Mouse (Mus musculus) CD4-positive, CD25-positive, alpha-beta regulatory T cell, adult 2 months (primary cell): ENCODE data around the gene Zfyve19.

ENCODE experiments used
- DNase-seq: peaks from one replicate; pipeline ENCODE4 v3.0.0-alpha.2; 2012; ENCODE audit warnings: low read depth, low spot score

Gene Zfyve19

DNA sequence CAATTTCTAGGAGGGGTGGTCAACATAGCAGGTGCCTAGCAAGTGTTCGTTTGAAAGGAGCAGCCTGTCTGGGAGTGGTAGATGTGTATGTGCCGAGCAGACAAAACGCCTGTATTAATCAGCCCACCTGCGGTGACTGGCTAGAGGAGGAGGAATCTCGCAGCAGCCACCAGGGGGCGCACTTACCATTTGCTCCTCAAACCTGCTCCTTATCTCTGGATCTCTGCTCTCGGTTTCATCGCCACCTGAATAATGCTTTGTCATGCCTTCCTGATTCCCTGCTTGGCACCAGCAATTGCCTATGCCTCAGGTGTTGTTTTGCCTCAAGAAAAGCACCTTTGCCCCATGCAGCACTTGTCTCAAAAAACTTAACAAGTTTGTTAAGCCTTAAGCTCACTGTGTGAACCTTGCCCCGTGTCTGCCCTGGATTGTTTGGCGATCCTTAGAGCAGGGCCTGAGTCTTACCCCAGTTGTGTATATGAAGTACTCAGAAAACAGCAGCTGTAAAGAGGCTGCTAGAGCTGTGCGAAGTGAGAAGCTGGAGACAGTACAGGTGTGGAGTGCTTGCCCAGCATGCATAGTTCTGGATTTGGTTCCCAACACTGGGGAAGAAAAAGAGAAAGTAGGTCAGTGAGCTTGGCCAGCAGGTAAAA lies 42.5 kb downstream of the Zfyve19 start:
- peak; percentile 93 for DNase-seq

DNA sequence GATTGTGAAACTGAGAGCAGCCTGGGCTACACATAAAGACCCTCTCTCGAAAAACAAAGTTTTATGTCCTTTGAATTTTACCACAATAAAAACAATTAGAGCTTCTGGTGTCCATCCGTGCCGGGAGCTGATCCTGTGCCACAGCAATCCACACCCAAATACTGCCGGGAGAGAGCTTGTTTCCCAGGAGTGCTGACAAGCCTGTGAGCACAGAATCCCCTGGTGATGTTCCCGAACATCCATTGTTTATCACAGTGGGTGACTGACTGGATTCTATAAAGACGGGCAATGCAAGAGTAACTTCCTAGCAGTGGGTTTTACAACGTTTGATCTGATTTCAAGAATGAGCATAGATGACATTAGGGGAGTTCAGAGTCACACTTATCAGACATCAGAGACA lies 46.6 kb downstream of the Zfyve19 start:
- DNase-seq = no peak

DNA sequence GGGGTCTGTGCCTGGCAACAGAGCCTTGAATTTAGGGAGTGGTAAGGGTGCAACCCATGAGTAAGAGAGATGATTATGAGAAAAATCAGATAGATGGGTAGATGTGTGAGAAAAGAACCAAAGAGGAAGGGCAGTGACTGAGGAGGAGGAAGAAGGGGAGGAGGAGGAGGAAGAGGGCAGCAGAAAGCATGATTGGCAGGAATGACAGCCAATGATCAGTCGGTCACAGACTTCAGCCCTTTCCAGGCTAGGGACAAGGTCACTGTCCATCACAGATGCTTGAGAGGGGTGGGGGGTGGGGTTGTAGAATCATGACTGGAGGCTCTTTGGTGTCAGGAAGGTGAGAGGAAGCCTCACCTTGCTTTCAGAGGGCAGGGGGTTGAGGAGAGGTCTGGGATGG lies 52.1 kb downstream of the Zfyve19 start:
- DNase-seq = no peak

DNA sequence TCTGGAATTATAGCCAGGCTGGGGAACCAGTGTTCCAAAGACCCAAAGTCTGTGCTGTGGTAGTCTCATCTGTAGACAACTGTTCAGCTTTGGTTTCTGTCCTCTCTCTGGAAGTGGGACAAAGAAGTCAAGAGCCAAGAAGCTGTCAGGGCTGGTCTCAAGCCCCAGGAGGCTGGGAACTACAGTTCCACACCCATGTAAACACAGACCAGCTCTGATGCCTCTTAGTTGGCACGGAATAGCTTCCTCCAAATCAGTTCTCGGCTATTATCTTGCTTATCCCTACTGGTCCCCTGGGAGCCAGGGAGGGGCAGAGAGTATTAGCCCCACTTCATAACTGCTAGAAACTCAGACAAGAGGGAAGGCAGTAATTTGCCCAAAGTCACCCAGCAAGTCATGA lies 52.9 kb downstream of the Zfyve19 start:
- no peak for DNase-seq

DNA sequence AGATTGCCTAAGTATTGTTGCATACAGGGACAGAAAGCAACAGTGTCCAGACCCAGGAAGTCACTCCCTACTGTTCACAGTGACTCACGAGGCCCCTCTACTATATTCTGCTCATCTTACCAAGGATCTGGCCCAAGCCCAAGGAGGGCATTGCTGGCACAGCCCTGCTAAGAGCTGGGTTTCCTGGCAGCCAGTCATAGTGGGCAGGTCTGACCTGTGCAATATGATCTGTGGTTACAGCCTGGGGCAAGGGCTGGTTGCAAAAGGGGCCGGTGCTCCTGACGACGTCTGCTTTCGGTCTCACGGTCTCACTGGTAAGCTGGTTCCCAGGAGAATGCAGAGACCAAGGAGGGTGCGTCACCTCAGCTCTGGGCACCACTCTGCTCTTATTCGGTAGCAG lies 54.6 kb downstream of the Zfyve19 start:
- no peak for DNase-seq

DNA sequence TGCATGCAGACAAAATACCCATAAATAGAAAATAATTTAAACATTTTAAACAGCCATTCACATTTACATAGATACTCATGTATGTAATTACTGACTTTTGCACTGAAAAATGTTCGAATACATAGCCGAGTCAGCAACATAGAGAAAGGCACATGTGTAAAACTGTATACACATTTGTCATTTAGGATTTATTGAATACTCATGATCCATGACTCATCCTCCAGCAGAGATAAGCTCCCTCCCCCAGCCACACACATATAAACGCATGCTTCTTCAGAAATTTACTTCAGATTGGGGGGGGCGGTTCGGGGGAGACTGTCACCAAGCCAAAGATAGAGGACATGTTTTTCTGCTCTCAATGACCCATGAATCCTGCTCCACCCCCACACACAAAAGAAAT lies 55.4 kb downstream of the Zfyve19 start:
- no peak for DNase-seq
